Mouse (Mus musculus): Measurements from ENCODE around the gene St5. TPM values are rescaled to one million over a fixed set of nuclear protein-coding genes. Genes with fewer than 3 reads are reported as not detected.
A peak's percentile ranks its signal among the peaks of the same experiment; 100 is the strongest.

St5 gene
- polyA plus RNA-seq, 1 experiment from 2014 or later, result 53.3 TPM

- 88% methylated on average over 7 of the region's 7 CpGs for WGBS
- no peaks in the 10 kb centered on the region for H3K27me3 ChIP-seq (ENCODE audit: control insufficient read depth, insufficient read depth, low read length)
- H3K9me3 ChIP-seq (ENCODE audit: control insufficient read depth, low read depth, low read length), result no peaks in the 10 kb centered on the region
- H3K36me3 ChIP-seq (ENCODE audit: control insufficient read depth, insufficient read depth, low read length), result no peaks in the 10 kb centered on the region
- peaks cover 9% of the 10 kb centered on the region for H3K4me1 ChIP-seq (ENCODE audit: control insufficient read depth, insufficient read depth, low read length)
- no peak overlapping the region for H3K27ac ChIP-seq (ENCODE audit: low read length)
- H3K9ac ChIP-seq (replicated peaks; ENCODE audit: low read depth, low read length), result no peak overlapping the region
- no peak overlapping the region for H3K4me2 ChIP-seq (replicated peaks; ENCODE audit: low read depth, low read length)
- ATAC-seq (ENCODE audit: insufficient number of reproducible peaks, insufficient read depth, low FRiP score, low read depth), result no peak
- H3K4me3 ChIP-seq (ENCODE audit: low read depth, low read length), result no peak overlapping the region
These were observed 129.2 kb downstream of the St5 start for GRCm38 (mm10) chr7:109574166-109574565.

GRCm38 (mm10) chr7:109568391-109568892 is 135.0 kb downstream of the St5 start:
- Histone ChIP-seq H3K4me2 (replicated peaks; ENCODE audit: low read depth, low read length) (no peak overlapping the region), H3K4me1 (ENCODE audit: control insufficient read depth, insufficient read depth, low read length) (peaks cover under 1% of the 10 kb centered on the region), H3K36me3 (ENCODE audit: control insufficient read depth, insufficient read depth, low read length) (no peaks in the 10 kb centered on the region), H3K4me3 (ENCODE audit: low read depth, low read length) (no peak overlapping the region), H3K9ac (replicated peaks; ENCODE audit: low read depth, low read length) (no peak overlapping the region), H3K27me3 (ENCODE audit: control insufficient read depth, insufficient read depth, low read length) (no peaks in the 10 kb centered on the region), H3K9me3 (ENCODE audit: control insufficient read depth, low read depth, low read length) (no peaks in the 10 kb centered on the region), H3K27ac (ENCODE audit: low read length) (no peak overlapping the region)
- no peak for ATAC-seq (ENCODE audit: insufficient number of reproducible peaks, insufficient read depth, low FRiP score, low read depth)
- 86% methylated on average over 4 of the region's 4 CpGs for WGBS

- H3K9me3 ChIP-seq (ENCODE audit: control insufficient read depth, low read depth, low read length), result no peaks in the 10 kb centered on the region
- no peak overlapping the region for H3K4me3 ChIP-seq (ENCODE audit: low read depth, low read length)
- no peaks in the 10 kb centered on the region for H3K27me3 ChIP-seq (ENCODE audit: control insufficient read depth, insufficient read depth, low read length)
- peaks cover 14% of the 10 kb centered on the region for H3K4me1 ChIP-seq (ENCODE audit: control insufficient read depth, insufficient read depth, low read length)
- no peak for ATAC-seq (ENCODE audit: insufficient number of reproducible peaks, insufficient read depth, low FRiP score, low read depth)
- no peaks in the 10 kb centered on the region for H3K36me3 ChIP-seq (ENCODE audit: control insufficient read depth, insufficient read depth, low read length)
- H3K9ac ChIP-seq (replicated peaks; ENCODE audit: low read depth, low read length), result no peak overlapping the region
- H3K4me2 ChIP-seq (replicated peaks; ENCODE audit: low read depth, low read length), result no peak overlapping the region
- WGBS, result 58% methylated on average over 11 of the region's 11 CpGs
- no peak overlapping the region for H3K27ac ChIP-seq (ENCODE audit: low read length)
These were observed 136.3 kb downstream of the St5 start for GRCm38 (mm10) chr7:109566841-109567768.

GRCm38 (mm10) chr7:109566327-109566726 is 137.1 kb downstream of the St5 start:
- Histone ChIP-seq H3K4me1 (ENCODE audit: control insufficient read depth, insufficient read depth, low read length) (peaks cover 18% of the 10 kb centered on the region), H3K9me3 (ENCODE audit: control insufficient read depth, low read depth, low read length) (no peaks in the 10 kb centered on the region), H3K9ac (replicated peaks; ENCODE audit: low read depth, low read length) (no peak overlapping the region), H3K27me3 (ENCODE audit: control insufficient read depth, insufficient read depth, low read length) (no peaks in the 10 kb centered on the region), H3K36me3 (ENCODE audit: control insufficient read depth, insufficient read depth, low read length) (no peaks in the 10 kb centered on the region), H3K4me2 (replicated peaks; ENCODE audit: low read depth, low read length) (no peak overlapping the region), H3K4me3 (ENCODE audit: low read depth, low read length) (no peak overlapping the region), H3K27ac (ENCODE audit: low read length) (no peak overlapping the region)
- ATAC-seq (ENCODE audit: insufficient number of reproducible peaks, insufficient read depth, low FRiP score, low read depth), result no peak

- ATAC-seq (ENCODE audit: insufficient number of reproducible peaks, insufficient read depth, low FRiP score, low read depth), result no peak
- H3K27ac ChIP-seq (ENCODE audit: low read length), result no peak overlapping the region
- no peaks in the 10 kb centered on the region for H3K36me3 ChIP-seq (ENCODE audit: control insufficient read depth, insufficient read depth, low read length)
- no peak overlapping the region for H3K4me3 ChIP-seq (ENCODE audit: low read depth, low read length)
- H3K4me2 ChIP-seq (replicated peaks; ENCODE audit: low read depth, low read length), result no peak overlapping the region
- no peaks in the 10 kb centered on the region for H3K27me3 ChIP-seq (ENCODE audit: control insufficient read depth, insufficient read depth, low read length)
- H3K9ac ChIP-seq (replicated peaks; ENCODE audit: low read depth, low read length), result no peak overlapping the region
- WGBS, result 76% methylated on average over 4 of the region's 4 CpGs
- H3K9me3 ChIP-seq (ENCODE audit: control insufficient read depth, low read depth, low read length), result no peaks in the 10 kb centered on the region
- H3K4me1 ChIP-seq (ENCODE audit: control insufficient read depth, insufficient read depth, low read length), result peaks cover 33% of the 10 kb centered on the region
These were observed 139.5 kb downstream of the St5 start for GRCm38 (mm10) chr7:109563775-109564362.

- ATAC-seq (ENCODE audit: insufficient number of reproducible peaks, insufficient read depth, low FRiP score, low read depth), result no peak
- WGBS, result 44% methylated on average over 5 of the region's 5 CpGs
- H3K27me3 ChIP-seq (ENCODE audit: control insufficient read depth, insufficient read depth, low read length), result no peaks in the 10 kb centered on the region
- H3K9me3 ChIP-seq (ENCODE audit: control insufficient read depth, low read depth, low read length), result no peaks in the 10 kb centered on the region
- no peak overlapping the region for H3K9ac ChIP-seq (replicated peaks; ENCODE audit: low read depth, low read length)
- H3K27ac ChIP-seq (ENCODE audit: low read length), result peak overlapping the region; percentile 80
- peak overlapping the region; percentile 10; the same call in 1 of the 2 replicates for H3K4me2 ChIP-seq (replicated peaks; ENCODE audit: low read depth, low read length)
- H3K36me3 ChIP-seq (ENCODE audit: control insufficient read depth, insufficient read depth, low read length), result no peaks in the 10 kb centered on the region
- H3K4me1 ChIP-seq (ENCODE audit: control insufficient read depth, insufficient read depth, low read length), result peaks cover 33% of the 10 kb centered on the region
- H3K4me3 ChIP-seq (ENCODE audit: low read depth, low read length), result no peak overlapping the region
These were observed 140.7 kb downstream of the St5 start for GRCm38 (mm10) chr7:109562676-109563075.

- WGBS, result 12% methylated on average over 4 of the region's 4 CpGs
- H3K27ac ChIP-seq (ENCODE audit: low read length), result peak overlapping the region; percentile 80
- no peak for ATAC-seq (ENCODE audit: insufficient number of reproducible peaks, insufficient read depth, low FRiP score, low read depth)
- H3K27me3 ChIP-seq (ENCODE audit: control insufficient read depth, insufficient read depth, low read length), result no peaks in the 10 kb centered on the region
- H3K9ac ChIP-seq (replicated peaks; ENCODE audit: low read depth, low read length), result no peak overlapping the region
- no peak overlapping the region for H3K4me3 ChIP-seq (ENCODE audit: low read depth, low read length)
- H3K4me2 ChIP-seq (replicated peaks; ENCODE audit: low read depth, low read length), result peak overlapping the region; percentile 10
- no peaks in the 10 kb centered on the region for H3K9me3 ChIP-seq (ENCODE audit: control insufficient read depth, low read depth, low read length)
- no peaks in the 10 kb centered on the region for H3K36me3 ChIP-seq (ENCODE audit: control insufficient read depth, insufficient read depth, low read length)
- H3K4me1 ChIP-seq (ENCODE audit: control insufficient read depth, insufficient read depth, low read length), result peaks cover 33% of the 10 kb centered on the region
These were observed 141.2 kb downstream of the St5 start for GRCm38 (mm10) chr7:109562154-109562599.

GRCm38 (mm10) chr7:109561466-109562153 is 141.8 kb downstream of the St5 start:
- H3K4me2 ChIP-seq (replicated peaks; ENCODE audit: low read depth, low read length), result peak overlapping the region; percentile 10; the same call in 1 of the 2 replicates
- H3K36me3 ChIP-seq (ENCODE audit: control insufficient read depth, insufficient read depth, low read length), result 0 out of 2 replicates have a peak, but pooled peaks cover 1% of the 10 kb centered on the region
- H3K4me1 ChIP-seq (ENCODE audit: control insufficient read depth, insufficient read depth, low read length), result peaks cover 33% of the 10 kb centered on the region
- no peak overlapping the region for H3K4me3 ChIP-seq (ENCODE audit: low read depth, low read length)
- ATAC-seq (ENCODE audit: insufficient number of reproducible peaks, insufficient read depth, low FRiP score, low read depth), result no peak
- peak overlapping the region; percentile 80; the same call in 1 of the 2 replicates for H3K27ac ChIP-seq (ENCODE audit: low read length)
- H3K9ac ChIP-seq (replicated peaks; ENCODE audit: low read depth, low read length), result no peak overlapping the region
- WGBS, result 32% methylated on average over 8 of the region's 8 CpGs
- H3K9me3 ChIP-seq (ENCODE audit: control insufficient read depth, low read depth, low read length), result no peaks in the 10 kb centered on the region
- no peaks in the 10 kb centered on the region for H3K27me3 ChIP-seq (ENCODE audit: control insufficient read depth, insufficient read depth, low read length)

Data from stomach, embryonic 14.5 days (tissue).